Mouse (Mus musculus) megakaryocyte, embryonic 14.5 days (primary cell): ENCODE results near the gene Chmp4b. TPM values are rescaled to one million over a fixed set of nuclear protein-coding genes. Genes with fewer than 3 reads are reported as not detected.

Experiments used
- H3K27me3 ChIP-seq: replicated peaks from 2 replicates; pipeline ENCODE3; 2012; ENCODE audit warnings: inconsistent platforms
- H3K36me3 ChIP-seq: replicated peaks from 2 replicates; pipeline ENCODE3; 2012; ENCODE audit warnings: low read length, inconsistent platforms, mixed read lengths
- H3K4me1 ChIP-seq: 2 replicates; pipeline ENCODE4 v1.6.1; 2012; ENCODE audit warnings: inconsistent platforms
- H3K4me3 ChIP-seq: replicated peaks from 2 replicates; pipeline ENCODE3; 2012; ENCODE audit warnings: moderate library complexity, mild to moderate bottlenecking, inconsistent platforms
- H3K9me3 ChIP-seq: 2 replicates; pipeline ENCODE4 v1.6.1; 2012; ENCODE audit warnings: inconsistent platforms
- FLI1 ChIP-seq: IDR thresholded peaks from 2 replicates; pipeline ENCODE4 v1.6.1; 2012; ENCODE audit warnings: low read length, inconsistent platforms, mixed read lengths
- GATA1 ChIP-seq: IDR thresholded peaks from 3 replicates; pipeline ENCODE4 v1.6.1; 2012; ENCODE audit warnings: mixed read lengths, low read length, inconsistent platforms, borderline replicate concordance
- polyA plus RNA-seq: library from polyadenylated mRNA; stranded (reverse); fragments of >175 nt; gene quantifications from 2 replicates; pipeline ENCODE4 v1.2.3, GENCODE M21; 2012; ENCODE audit warnings: low replicate concordance; ENCODE audit not compliant: insufficient read depth

Chmp4b gene
- polyA plus RNA-seq, 1 experiment: 221 TPM

- H3K4me1 ChIP-seq: peaks cover 35% of the 10 kb centered on the region
- H3K27me3 ChIP-seq: peaks cover 17% of the 10 kb centered on the region
- TF ChIP-seq GATA1 (no peak), FLI1 (no peak)
- H3K36me3 ChIP-seq: no peaks in the 10 kb centered on the region
- no peak overlapping the region for H3K4me3 ChIP-seq
- H3K9me3 ChIP-seq: no peaks in the 10 kb centered on the region
Observed at GRCm38 (mm10) chr2:154731916-154732315, 80.4 kb downstream of the Chmp4b start.

DNA sequence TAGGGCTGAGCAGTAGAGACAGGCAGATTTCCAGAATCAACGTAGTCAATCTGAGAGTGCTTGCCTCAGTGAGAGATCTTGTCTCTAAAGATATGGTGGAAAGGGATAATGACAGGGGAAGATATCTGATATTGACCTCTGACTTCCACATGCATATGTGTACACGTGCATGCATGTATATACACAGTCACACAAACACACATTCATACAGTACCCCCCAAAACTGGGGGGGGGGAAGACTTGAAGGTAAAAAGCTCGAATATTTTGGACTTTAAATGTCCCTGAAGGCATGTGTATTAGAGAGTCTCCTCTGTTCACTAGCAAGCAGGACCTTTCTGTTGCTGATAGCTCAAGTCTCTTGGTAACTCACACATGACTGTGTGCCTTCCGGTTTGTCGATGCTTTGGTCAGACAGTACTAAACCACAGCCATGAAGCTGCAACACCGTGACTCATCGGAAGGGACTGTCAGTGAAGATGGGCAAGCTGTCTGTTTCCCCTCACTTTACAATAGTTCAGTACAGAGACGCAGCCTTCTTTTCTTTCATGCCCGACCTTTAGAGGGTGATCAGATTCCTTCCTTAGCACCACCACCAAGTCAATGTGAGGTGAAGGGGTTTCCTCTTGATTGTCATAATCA lies 81.1 kb downstream of the Chmp4b start:
- Histone ChIP-seq H3K4me3 (peak overlapping the region; percentile 69), H3K4me1 (peaks cover 35% of the 10 kb centered on the region), H3K36me3 (no peaks in the 10 kb centered on the region), H3K27me3 (peaks cover 17% of the 10 kb centered on the region), H3K9me3 (no peaks in the 10 kb centered on the region)
- TF ChIP-seq FLI1 (no peak), GATA1 (no peak)

- Histone ChIP-seq H3K9me3 (no peaks in the 10 kb centered on the region), H3K4me3 (no peak overlapping the region), H3K36me3 (no peaks in the 10 kb centered on the region), H3K4me1 (peaks cover 47% of the 10 kb centered on the region), H3K27me3 (peaks cover 16% of the 10 kb centered on the region)
- no peak for TF ChIP-seq FLI1
- TF ChIP-seq GATA1: no peak
Observed at GRCm38 (mm10) chr2:154734977-154735376, 83.5 kb downstream of the Chmp4b start.

DNA sequence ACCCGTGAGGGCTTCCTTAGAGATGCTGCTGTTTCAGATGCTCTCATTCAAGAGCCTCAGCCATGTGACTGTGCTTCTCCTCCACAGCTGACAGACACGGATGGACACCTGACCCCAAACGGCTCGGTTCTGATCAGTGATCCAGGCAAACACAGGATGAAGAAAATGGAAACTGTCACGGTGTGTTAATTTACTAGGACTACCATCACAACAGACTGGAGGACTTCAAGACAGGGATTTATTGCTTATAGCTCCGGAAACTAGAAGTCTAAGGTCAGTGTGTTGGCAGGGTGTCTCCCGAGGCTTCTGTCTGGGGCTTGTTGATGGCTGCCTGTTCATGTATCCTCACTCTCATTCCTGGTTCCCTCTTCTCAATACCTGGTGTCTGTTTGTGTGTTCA lies 83.9 kb downstream of the Chmp4b start:
- H3K27me3 ChIP-seq: peaks cover 16% of the 10 kb centered on the region
- TF ChIP-seq GATA1 (no peak), FLI1 (no peak)
- no peaks in the 10 kb centered on the region for H3K36me3 ChIP-seq
- no peak overlapping the region for H3K4me3 ChIP-seq
- no peaks in the 10 kb centered on the region for H3K9me3 ChIP-seq
- peaks cover 47% of the 10 kb centered on the region for H3K4me1 ChIP-seq

DNA sequence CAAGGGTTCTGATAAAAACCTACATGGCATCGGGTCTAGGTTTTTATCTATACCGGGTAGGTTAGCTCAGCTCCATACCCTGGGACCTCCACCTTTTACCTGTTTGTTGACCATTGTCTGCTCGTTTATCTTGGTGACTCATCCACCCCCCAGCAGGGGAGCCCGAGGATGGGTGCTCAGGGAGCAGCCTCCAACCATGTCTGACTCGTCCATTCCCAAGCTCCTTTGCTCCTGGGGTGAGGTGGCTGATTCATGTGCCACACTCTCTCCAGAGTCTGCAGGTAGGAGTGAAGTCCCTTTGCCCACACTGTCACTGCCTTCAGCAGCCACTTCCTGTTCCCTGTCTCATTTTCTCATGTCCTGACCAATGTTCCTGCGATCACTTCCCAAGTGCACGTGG lies 84.5 kb downstream of the Chmp4b start:
- Histone ChIP-seq H3K9me3 (no peaks in the 10 kb centered on the region), H3K4me3 (no peak overlapping the region), H3K27me3 (peaks cover 16% of the 10 kb centered on the region), H3K36me3 (no peaks in the 10 kb centered on the region), H3K4me1 (peaks cover 47% of the 10 kb centered on the region)
- TF ChIP-seq FLI1 (no peak), GATA1 (no peak)

DNA sequence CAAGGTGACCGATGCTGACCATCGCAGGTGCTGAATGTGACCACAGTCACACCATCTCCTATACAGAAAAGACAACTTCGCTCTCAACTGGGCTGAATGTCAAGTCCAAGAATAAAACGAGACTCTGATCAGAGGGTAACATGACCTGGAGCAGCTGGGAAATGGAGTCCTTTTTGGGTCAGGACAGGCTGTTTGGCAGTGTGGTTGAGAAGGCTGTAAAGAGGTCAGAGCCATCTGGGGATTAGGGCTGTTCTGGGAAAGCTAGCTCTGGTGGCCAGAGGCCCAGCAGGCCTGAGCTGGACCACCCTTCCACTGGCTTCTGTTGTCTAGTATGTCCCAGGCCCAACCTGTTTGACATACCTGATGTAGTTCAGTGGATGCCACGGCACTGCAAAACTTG lies 87.1 kb downstream of the Chmp4b start:
- TF ChIP-seq FLI1 (no peak), GATA1 (no peak)
- no peak overlapping the region for H3K4me3 ChIP-seq
- H3K4me1 ChIP-seq: peaks cover 30% of the 10 kb centered on the region
- peaks cover 28% of the 10 kb centered on the region for H3K27me3 ChIP-seq
- H3K9me3 ChIP-seq: no peaks in the 10 kb centered on the region
- no peaks in the 10 kb centered on the region for H3K36me3 ChIP-seq

- H3K4me1 ChIP-seq: peaks cover 22% of the 10 kb centered on the region
- TF ChIP-seq GATA1 (no peak), FLI1 (no peak)
- H3K36me3 ChIP-seq: no peaks in the 10 kb centered on the region
- H3K9me3 ChIP-seq: 0 out of 2 replicates have a peak, but pooled peaks cover 5% of the 10 kb centered on the region
- peaks cover 23% of the 10 kb centered on the region for H3K27me3 ChIP-seq
- H3K4me3 ChIP-seq: no peak overlapping the region
Observed at GRCm38 (mm10) chr2:154742911-154743819, 91.7 kb downstream of the Chmp4b start.

DNA sequence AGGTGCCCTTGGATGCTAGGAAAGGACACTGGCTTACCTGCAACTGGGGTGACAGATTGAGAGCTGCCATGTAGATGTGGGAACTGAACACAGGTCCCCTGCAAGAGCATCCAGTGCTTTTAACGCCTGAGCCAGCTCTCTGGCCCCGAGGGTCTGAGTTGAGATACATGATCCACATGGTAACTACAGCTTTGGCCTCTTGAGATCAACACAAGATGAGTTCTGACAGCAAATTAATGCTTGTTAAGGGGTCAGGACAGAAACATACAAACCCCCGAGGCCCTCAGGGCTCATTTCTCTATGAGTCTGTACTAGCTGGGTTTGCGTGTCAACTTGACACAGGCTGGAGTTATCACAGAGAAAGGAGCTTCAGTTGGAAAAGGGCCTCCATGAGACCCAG lies 92.4 kb downstream of the Chmp4b start:
- peaks cover 23% of the 10 kb centered on the region for H3K27me3 ChIP-seq
- H3K36me3 ChIP-seq: no peaks in the 10 kb centered on the region
- peaks cover 18% of the 10 kb centered on the region for H3K4me1 ChIP-seq
- no peak for TF ChIP-seq GATA1
- TF ChIP-seq FLI1: no peak
- H3K9me3 ChIP-seq: peaks cover 10% of the 10 kb centered on the region
- no peak overlapping the region for H3K4me3 ChIP-seq

Other genes with a start within 250 kb of the Chmp4b start
- 1.2 TPM in 1 of 2 replicates, not detected in the other for gene Snta1, start 243.6 kb upstream of the Chmp4b start, polyA plus RNA-seq
- 1.2 and 3.0 TPM in 2 replicates for gene Cbfa2t2, start 215.2 kb upstream of the Chmp4b start, polyA plus RNA-seq
- 10.8 TPM in 1 of 2 replicates, not detected in the other for gene 1700003F12Rik, start 104.6 kb upstream of the Chmp4b start, polyA plus RNA-seq
- gene Actl10, start 99.9 kb upstream of the Chmp4b start, polyA plus RNA-seq: 0.16 TPM in 1 of 2 replicates, not detected in the other
- gene Necab3, start 92.8 kb upstream of the Chmp4b start, polyA plus RNA-seq: 0.31 TPM in 1 of 2 replicates, not detected in the other
- gene E2f1, start 81.8 kb upstream of the Chmp4b start, polyA plus RNA-seq: 24.2 and 31.3 TPM in 2 replicates
- gene Pxmp4, start 48.0 kb upstream of the Chmp4b start, polyA plus RNA-seq: 8.5 and 10.5 TPM in 2 replicates
- gene Zfp341, start 38.4 kb upstream of the Chmp4b start, polyA plus RNA-seq: 4.0 and 4.4 TPM in 2 replicates
- 1.6 and 14.8 TPM in 2 replicates for gene 4930519P11Rik, start 38.3 kb upstream of the Chmp4b start, polyA plus RNA-seq
- gene Gm14214, start 118.3 kb downstream of the Chmp4b start, polyA plus RNA-seq: not detected in 2 replicates
- 378 and 462 TPM in 2 replicates for gene Raly, start 139.4 kb downstream of the Chmp4b start, polyA plus RNA-seq
- gene a, start 139.7 kb downstream of the Chmp4b start, polyA plus RNA-seq: 1.6 TPM in 1 of 2 replicates, not detected in the other
- gene Eif2s2, start 241.2 kb downstream of the Chmp4b start, polyA plus RNA-seq: 8.0 and 28.7 TPM in 2 replicates